Mouse (Mus musculus) retina, postnatal 7 days (tissue): ENCODE measurements at regions not wholly inside any gene's neighbourhood (a gene's known extent, or its start where the extent isn't known, plus 50 kb on each side); places are given as distances from the start of the nearest gene placed in this dataset.

Experiments
- DNase-seq: peaks from one replicate; pipeline ENCODE4 v3.0.0-alpha.2; 2012; ENCODE audit warnings: low read depth, low spot score

DNA sequence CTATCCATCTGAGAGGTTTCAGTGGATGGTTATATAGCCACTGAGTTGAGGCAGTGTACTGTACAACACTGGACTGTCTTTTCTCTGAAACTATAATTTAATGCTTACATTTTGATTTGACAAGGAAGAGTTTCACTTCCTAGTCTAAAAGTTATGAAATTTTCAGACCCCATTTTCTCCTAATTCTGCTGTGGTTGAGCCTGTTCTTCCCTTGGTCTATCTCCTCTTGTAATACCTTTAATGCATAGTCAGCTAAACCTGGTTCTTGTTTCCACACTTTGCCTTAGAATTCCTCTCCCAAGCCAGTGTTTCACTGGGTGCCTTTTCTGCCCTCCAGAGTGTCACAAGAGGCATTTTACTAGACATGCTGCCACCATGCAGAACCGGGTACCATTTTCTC lies 279.3 kb upstream of the Camk1g start:
- no peak for DNase-seq

DNA sequence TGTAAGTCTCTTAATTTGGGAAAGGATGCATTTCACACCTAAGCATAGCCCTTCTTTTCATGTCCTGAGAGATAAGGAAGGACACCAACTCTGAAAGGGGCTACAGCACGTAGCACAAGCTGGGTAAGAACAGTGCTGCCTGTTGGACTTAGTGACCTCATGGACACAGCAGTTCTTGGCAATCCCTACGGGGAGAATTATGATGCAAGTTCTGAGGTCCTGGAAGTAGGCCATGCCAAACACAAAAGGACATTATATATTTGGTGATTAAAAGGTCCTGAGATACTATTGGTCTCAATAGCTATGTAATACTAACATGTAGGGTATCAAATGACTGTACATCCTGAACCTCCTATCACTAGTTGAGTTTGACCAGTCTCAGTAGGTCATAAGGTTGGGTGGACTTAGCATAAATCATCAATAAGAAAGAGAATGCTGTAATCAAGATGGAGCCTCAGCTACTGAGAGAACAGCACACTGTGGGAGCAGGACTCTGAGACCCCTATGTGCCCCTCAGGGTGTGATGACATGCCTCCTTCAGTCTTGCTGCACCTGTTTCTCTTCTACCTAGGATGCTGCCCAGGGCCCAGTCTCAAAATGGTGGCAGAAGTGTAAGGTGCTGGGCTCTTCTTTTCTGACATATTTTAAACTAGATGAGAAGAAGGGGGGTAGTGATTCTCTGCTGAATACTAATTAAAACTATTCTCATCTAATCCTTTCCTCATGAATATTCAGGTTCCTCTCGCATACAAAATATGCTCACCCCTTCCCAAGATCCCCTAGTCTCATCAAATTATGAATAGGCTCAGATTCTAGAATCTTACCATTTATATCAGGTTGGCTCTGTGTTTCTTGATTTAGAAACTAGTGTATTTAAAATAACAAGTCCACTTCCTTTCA lies 277.5 kb upstream of the Camk1g start:
- no peak for DNase-seq

DNA sequence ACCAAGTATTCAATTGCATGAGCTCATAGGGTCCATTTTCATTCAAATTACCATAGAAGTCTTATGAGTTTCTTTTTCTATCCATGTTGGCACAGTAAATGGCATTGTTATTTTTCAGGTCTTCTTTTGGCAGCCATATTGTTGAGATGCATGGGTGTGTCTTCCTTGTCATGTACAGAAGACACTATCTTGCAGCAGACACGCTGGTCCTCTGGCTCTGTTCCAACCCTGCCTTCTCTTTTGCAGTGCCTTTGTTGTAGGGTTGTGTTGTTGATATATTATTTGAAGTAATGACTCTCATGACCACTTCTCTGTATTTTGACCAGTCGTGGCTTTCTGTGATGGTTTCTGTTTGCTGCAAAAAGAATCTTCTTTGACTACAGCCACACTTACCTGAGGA lies 274.4 kb upstream of the Camk1g start:
- no peak for DNase-seq

DNA sequence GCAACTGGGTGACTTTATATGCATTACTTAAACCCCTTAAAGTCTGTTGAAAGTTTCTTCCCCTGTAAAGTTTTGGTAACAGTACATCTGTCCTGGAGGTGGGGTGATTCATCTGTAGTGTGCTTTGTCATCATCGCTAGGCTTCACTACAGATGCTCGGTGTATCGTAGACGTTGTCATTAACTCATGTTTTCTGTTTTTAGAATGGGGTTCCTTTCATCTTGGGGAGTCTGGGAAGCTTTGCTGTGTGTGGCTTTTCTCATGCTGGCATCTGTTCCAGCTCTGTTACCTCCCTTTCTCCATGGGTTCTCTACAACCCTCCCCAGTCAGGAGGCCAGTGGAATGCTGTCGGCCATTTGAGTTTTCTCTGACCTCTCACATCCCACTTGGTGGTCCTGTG lies 266.4 kb upstream of the Camk1g start:
- DNase-seq, result no peak

DNA sequence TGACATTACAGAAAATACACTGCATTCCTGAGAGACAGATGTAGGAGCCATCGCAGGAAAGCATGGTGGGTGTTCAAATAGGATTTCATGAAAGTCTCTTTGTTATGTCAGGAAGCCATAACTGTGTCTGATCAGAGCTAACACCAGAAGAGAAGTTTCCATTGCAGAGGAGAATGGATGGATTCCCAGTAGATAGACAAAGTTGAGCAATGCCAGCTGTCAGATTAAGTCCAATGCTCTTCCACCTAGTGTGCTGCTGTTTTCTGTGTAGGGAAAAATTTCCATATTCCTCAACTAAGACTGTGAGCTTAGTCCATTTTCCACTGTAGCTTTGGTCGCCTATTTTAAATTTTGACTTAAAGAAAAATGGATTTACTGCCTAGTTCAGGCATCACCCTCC lies 262.0 kb upstream of the Camk1g start:
- DNase-seq, result no peak

DNA sequence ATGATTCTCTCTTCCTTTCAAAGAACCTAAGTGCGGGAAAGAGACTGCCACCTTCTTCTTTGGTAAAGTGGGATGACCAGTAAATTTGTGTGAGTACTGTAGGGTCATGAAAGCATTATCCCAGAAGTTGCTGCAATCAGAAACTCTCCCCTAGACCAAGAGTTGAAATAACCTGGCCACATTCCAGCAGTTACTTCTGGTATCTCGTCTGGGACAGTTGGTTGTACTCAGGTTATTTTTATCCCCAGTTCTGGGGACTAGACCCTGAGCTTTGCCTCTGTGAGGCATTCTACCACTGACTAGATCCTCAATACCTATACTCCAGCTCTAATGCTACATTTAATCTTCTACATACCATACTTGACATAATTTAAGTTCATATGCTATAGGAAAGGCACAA lies 259.8 kb upstream of the Camk1g start:
- DNase-seq, result no peak

DNA sequence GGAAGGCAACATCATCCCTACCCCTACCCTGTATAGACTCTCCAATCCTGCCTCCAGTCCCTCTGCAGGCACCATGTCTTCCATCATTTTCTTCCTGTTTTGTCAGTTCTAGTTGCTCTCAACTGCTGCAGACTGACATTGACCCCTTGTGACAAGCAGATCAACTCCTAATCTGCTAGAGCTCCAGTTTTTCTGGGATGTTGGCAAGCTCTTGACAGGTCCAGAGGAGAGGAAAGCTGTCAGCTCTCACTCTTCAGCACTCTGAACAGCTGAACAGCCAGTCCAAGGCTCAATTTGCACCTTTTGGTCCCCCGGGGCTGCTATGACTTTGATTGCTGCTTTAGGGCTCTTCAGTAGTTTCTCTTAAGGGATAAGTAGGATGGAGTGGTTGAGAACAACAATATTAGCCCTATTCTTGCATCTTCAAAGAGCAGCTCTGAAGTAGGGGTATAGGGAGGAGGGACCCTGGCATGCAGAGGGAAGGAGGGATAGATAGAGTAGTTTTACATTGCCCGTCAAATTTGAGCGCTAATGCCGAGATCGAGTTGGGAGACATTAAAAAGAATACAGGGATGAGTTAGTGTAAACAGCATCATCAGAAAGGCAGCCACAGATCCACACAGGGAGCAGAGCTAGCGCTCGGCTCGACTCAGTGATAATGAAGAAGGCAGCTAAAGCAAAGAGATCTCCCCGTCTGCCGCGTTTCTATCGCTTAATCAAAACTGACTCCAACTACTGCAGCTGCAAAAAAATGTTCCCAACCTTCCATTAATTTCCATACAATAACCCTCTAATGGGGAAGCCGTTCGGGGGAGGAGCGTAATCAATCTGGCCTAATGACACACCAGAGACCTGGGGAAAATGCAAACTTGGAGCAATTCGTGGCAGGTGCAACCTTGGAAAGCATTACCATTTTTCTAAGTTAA lies 257.1 kb upstream of the Camk1g start:
- no peak for DNase-seq

DNA sequence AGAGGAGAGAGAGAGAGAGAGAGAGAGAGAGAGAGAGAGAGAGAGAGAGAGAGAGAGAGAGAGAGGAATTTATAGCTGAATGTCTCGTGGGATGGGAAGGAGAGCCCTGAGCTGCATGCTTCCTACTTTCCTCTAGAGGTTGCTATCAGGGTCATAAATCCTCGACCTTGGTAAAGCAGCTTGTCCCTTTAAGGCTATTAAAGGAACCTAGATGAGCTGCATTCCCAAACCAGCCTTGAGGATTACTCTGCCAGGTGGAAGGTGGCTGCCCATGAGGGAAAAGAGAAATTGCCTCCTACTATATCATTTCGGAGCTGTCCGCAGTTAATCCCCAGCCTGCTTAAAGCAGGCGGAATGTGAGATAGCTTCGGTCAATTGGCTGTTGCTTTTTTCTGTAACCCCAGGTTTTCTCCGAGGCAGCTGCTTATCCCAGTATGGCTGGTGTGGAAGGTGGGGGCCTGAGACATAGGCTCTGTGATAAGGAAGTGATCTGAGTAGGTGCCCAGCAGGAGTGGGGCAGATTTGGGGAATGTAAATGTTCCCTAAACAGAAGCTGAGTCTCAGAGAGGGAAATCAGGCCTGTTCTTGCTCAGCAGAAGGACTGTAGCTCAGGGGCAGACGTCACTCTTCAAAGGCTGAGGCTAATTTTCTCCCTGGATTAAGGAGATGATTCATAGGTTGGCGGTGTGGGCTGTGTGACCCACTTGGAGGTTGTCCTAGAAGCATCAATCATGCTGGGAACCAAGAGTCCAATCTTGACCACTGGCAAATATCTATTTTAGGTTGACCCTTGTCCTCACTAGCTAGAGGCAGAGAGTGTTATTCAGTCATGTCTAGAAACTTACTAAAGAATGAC lies 255.2 kb upstream of the Camk1g start:
- peak; percentile 16 for DNase-seq

DNA sequence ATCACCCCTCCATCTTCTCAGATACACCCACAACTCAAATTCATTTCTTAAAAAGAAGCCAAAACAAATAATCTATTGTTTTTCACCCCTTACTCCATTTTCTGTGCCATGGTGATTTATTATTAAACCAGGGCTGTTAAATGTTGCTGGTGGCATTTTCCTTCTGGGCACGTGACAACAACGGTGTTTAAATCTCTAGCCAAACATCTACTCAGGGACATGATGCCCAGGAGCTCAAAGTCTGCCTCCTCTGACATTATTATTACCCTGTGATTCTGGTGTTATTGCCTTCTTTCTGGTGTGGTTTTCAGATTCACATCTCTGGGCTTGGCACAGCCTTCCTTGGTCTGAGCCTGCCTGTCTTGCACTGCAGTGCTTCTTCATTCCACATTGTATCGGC lies 253.5 kb upstream of the Camk1g start:
- no peak for DNase-seq

DNA sequence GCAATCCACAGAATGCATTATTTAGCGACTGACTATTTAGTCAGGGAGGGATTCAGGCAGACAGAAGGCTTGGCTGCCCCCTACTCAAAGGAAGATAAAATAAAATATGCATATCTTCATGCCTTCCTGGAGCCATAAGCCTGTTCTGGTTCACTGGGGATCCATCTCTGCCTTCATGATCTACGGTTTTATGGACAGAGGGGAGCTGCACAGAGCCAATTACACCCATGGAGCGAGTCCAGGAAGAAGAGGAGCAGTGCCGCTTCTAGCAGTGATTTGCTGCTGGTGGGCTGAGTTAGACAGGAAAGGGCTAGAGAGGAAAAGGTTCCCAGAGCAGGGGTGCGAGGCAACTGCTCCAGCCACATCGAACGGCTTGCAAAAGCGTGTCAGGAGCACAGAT lies 248.2 kb upstream of the Camk1g start:
- no peak for DNase-seq

DNA sequence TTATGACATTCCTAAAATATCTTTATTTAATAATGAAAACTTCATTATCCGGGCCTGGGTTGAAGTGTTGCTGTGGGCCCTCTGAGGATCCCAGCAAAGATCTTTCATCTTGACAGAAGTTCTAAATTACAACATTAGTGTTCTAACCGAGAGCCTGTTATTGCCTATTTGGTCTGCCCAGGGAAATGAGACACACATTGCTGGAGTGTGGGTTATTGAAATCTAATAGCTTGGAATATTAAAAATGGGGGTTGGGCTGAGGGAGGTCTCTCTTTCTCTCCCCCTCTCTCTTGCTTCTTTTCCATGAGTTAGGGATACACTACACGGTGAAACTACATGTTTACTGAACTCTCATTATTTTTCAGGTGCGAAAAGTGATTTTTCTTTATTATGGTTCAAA lies 240.4 kb upstream of the Camk1g start:
- no peak for DNase-seq

DNA sequence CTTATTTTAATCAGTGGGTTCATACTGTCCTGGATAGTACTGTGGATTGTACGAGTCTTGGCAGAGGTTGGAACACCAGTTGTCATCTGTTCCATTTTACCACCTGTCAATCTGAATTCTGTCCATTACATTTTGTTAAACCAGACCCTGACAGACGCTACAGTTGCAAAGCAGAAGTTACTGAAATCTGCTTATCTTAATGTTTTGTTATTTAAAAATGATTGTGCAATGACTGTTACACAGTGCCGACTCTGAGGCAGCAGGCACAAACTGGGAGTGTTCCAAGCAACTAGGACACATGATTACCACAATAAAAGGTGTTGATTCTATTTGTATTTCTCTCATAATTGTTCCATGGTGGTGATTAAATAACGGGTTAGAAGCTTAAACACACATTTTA lies 229.8 kb upstream of the Camk1g start:
- no peak for DNase-seq

DNA sequence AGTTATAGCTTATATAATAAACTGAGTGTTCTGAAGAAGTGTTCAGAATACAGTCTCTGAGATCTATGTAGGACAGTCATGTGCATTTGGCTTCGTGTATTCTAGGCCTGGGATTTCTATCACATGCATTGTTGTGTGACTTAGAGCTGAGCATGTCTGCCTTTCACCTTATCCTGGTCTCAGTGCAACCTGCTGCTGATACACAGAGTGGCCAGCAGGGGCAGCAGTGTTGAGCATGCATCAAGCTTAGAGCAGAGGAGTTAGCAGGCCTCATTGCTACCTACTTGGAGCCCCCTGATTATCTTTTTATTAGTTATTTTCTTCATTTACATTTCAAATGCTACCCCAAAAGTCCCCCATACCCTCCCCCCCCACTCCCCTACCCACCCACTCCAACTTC lies 229.1 kb upstream of the Camk1g start:
- no peak for DNase-seq

DNA sequence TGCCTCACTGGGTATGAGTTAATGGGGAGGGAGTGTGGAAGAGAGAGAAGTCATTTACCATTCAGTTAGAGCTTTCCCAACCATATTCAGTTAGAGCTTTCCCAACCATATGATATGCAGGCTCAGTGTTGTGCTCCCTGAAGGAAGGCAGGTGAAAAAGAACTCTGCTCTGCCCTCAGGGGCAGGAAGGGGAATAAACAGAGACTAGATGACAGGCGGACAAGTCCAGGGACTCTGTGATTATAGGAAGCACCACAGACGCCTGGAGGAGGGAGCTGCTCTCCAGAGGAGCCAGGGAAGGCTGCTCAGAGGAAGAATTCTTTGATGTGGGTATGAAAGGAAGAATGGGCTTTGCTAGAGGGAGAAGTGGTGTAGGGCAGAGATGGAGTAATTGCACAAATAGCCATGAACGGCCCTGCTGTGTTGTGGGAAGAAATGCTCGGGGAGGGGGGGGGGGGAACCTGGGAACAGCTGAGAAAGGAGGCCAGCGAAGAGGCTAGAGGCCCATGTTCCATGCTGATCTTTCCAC lies 220.3 kb upstream of the Camk1g start:
- DNase-seq, result no peak

DNA sequence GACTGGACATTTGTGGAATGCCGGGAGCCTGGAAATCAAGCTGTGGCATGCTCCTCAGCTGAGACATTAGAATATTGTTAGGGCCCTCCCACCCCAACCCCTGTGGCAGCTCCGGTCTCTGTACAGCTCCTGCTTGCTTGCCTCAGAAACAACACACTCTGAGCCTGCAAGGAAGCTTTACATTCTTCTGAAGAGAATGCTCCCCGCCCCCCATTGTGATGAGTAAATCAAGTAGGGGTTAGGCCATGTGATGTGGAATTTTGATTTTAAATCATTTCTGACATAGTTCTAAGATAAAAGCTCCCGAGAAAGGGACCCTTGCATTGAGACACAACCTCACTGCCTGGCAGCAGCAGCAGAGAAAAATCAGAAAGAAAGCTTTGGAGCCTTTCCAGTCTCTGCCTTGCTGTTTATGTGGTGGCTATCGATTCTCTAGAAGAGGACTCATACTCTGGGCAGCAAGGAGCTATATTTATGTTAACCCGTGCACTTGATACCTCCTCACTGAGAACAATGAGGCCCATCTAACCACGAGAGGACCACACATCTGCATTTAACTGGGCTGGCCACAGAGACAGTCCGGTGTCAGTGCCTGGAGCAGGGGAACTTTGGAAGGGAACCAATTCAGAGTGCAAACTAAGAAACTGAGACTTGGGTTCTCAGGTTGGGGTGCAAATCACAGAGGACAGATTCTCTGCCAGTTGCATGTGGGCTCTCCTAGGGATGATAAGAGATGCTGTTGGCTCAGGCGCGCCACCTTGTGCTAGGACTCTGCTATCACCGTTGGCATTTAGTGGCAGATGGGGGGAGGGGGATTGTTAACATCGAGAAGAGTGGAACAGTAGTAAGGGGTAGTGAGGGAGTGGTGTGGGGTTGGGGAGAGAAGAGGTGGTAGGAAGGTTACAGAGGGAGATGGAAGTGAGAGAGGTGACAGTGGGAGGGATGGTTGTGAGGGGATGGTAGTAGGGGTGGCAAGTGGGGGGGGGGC lies 218.7 kb upstream of the Camk1g start:
- DNase-seq, result peak; percentile 62

DNA sequence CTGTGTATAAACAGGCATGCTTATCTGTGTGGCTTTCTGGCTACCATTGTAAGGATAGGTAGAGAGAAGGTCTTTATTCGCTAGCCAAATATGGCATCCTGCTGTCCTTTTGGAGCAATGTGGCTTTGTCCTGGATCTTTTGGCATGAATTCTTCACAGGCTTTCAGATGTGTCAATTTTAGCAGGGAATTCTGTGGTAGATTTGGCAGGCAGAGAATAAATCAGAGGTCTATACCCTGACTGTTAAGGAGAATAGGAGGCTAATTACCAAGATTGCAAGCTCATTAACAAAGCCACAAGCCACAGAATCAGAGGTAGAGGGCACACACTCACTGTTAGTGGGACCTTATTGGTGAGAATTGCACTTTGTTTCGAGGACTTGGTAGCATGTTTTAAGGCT lies 217.2 kb upstream of the Camk1g start:
- DNase-seq, result no peak

DNA sequence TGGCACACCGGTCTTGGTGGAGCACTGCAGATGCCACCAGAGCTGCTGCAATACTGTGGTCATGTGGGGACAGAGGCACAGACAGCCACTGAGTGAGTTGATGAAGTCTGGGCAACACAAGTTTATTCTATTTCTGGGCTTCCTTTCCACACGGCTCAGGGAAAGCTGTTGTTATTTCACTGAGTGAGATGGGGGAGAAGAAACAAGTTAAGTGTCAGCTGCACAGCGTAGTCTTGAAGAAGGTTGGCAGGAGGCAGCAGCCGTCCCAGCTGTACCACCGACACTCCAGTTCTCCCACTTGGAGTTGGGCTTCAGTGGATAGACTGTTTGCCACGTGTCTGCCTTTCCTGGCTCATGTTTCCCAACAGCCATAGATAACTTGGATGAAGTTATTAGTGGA lies 216.8 kb upstream of the Camk1g start:
- DNase-seq, result no peak

DNA sequence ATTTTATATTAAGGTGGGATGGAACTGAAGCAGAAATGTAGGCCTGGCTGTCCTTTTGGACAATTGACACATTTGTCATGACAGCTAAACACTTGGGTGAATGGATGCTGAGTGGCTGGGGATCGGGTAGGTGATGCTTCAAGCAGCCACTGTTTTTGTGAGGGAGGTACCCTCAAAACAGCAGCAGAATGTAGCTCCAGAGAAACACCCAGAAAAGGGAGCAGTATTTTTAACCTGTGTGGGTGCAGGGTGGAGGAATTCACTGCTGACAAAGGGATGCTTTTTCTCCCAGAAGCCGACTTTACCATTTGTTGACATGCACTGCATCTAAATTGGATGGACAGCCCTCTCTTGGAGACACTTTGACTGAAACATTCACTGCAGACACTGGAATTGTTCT lies 213.7 kb upstream of the Camk1g start:
- no peak for DNase-seq

DNA sequence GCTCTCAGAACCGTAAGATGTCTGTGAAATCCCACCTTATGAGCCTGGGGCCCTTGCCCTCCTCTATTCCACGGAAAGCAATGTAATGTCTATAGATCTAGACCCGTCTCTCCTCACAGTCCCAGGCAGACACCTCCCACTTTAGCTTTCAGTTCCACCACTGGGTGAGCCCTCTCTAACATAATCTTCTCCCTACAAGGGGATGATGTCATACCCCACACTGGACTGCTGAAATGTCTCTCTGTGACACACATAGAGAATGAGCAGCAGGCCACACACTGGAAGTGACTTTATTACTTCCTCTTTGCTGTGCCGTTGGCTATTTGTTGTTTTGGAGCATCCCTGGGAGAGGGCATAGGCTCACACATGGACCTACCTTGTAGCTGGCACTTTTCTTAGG lies 210.3 kb upstream of the Camk1g start:
- DNase-seq, result no peak

DNA sequence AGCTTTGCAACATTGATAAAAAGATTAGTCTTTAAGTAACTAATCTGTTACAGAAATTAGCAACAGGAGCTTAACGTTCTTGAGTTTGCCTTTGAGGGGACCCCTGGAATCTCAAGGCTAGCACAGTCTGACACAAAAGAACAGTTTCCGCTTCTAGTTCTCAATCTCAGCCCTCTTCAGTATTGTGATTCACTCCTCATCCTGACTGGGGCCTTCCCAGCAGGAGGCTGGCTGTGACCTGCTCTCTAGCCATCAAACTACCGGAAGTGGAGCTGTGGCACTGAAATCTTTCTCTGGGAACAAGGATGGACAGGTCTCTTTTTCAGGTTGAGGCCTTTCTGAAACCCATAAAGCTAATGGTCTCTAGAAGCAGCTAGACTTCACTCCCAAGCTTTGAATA lies 209.6 kb upstream of the Camk1g start:
- DNase-seq, result no peak
